In the genomic region with DNA sequence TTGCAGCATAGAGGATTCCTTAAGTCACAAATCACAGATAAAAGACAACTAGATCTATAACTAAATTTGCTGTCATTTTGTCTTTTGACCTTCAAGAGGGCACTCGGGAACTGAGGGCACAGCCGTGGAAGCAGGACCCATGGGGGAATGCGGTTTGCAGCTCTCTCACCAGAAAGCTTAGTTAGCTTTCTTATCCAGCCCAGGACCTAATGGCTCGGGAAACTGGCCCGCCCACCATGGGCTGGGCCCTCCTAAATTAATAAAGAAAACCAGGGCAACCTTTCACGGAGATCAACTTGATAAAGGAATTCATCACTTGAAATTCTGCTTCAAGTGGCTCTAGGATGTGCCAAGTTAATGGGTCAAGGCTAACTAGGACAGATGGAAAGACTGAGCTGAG, we compare ENCODE assay signal across 13 mouse cellular contexts.
DNase-seq lines count a peak whose midpoint lies in the region; ATAC-seq and TF ChIP-seq lines count a peak whose summit lies in the region.
"Had no signal": no experiment of that assay in that cellular context is flagged by ENCODE, and none has a peak within 500 bp of the region (broad histone marks: within the 10 kb centered on the region; RNA-seq: fewer than 3 reads in every experiment).

No protein-coding gene starts in this region.

- no peaks in the 10 kb centered on the region for H3K4me1 ChIP-seq in kidney, embryonic 14.5 days (ENCODE audit: control insufficient read depth, insufficient read depth, low read length)
- H3K4me1 ChIP-seq in testis, adult 2 months (ENCODE audit: control insufficient read depth, insufficient read depth, low read length), result peaks cover 4% of the 10 kb centered on the region; the same call in 1 of the 2 replicates
- H3K4me1 ChIP-seq in kidney, postnatal 0 days (replicated peaks; ENCODE audit: insufficient read depth, low read length), result no peaks in the 10 kb centered on the region
- H3K4me1 ChIP-seq: liver, embryonic 13.5 days had no signal

- 0 out of 2 replicates have a peak, but pooled peaks have one; percentile 49 for ATAC-seq in kidney, embryonic 14.5 days (ENCODE audit: low FRiP score, low TSS enrichment)
- ATAC-seq in kidney, postnatal 0 days (replicated peaks; ENCODE audit: low FRiP score, low read depth), result peak; percentile 18; the same call in 1 of the 2 replicates
- ATAC-seq in megakaryocyte-erythroid progenitor cell, adult 5-6 weeks (replicated peaks; ENCODE audit: low FRiP score, low TSS enrichment, poor library complexity, severe bottlenecking), result no peak
- ATAC-seq: Patski had no signal

- no peak for TF ChIP-seq CTCF in testis, adult 2 months (IDR thresholded peaks at IDR 0.05; ENCODE audit: control insufficient read depth, insufficient read depth, insufficient replicate concordance, low read depth, low read length)
- no peak for TF ChIP-seq CTCF in kidney, postnatal 0 days (IDR thresholded peaks at IDR 0.05; ENCODE audit: low read depth)

- TF ChIP-seq POLR2A in testis, adult 2 months (IDR thresholded peaks at IDR 0.05; ENCODE audit: control insufficient read depth, low read depth, low read length), result no peak

- H3K27me3 ChIP-seq in kidney, embryonic 14.5 days (ENCODE audit: control insufficient read depth, insufficient read depth, low read length), result no peaks in the 10 kb centered on the region
- H3K27me3 ChIP-seq in testis, adult 2 months (ENCODE audit: control insufficient read depth, insufficient read depth, low read length), result no peaks in the 10 kb centered on the region
- no peaks in the 10 kb centered on the region for H3K27me3 ChIP-seq in kidney, postnatal 0 days (ENCODE audit: insufficient read depth, low read length)
- H3K27me3 ChIP-seq: hindbrain, embryonic 15.5 days; liver, embryonic 13.5 days; neural tube, embryonic 15.5 days had no signal

- H3K36me3 ChIP-seq in kidney, embryonic 14.5 days (ENCODE audit: control insufficient read depth, insufficient read depth, low read length), result no peaks in the 10 kb centered on the region
- no peaks in the 10 kb centered on the region for H3K36me3 ChIP-seq in testis, adult 2 months (ENCODE audit: control insufficient read depth, insufficient read depth, low read length)
- no peaks in the 10 kb centered on the region for H3K36me3 ChIP-seq in kidney, postnatal 0 days (ENCODE audit: insufficient read depth, low read length)
- H3K36me3 ChIP-seq: hindbrain, embryonic 15.5 days; liver, embryonic 13.5 days; neural tube, embryonic 15.5 days had no signal

- WGBS in kidney, embryonic 14.5 days, result 73% methylated on average over 6 of the region's 6 CpGs
- 80% methylated on average over 6 of the region's 6 CpGs for WGBS in kidney, postnatal 0 days

- intact Hi-C loops in left cerebral cortex, postnatal 36 days (cut with DNase I), result no loop called here

- no peaks in the 10 kb centered on the region for H3K9me3 ChIP-seq in kidney, embryonic 14.5 days (ENCODE audit: control insufficient read depth, low read length)
- H3K9me3 ChIP-seq in kidney, postnatal 0 days (replicated peaks; ENCODE audit: low read length), result no peaks in the 10 kb centered on the region
- H3K9me3 ChIP-seq: hindbrain, embryonic 15.5 days; liver, embryonic 13.5 days; neural tube, embryonic 15.5 days had no signal

- no peak overlapping the region for H3K4me2 ChIP-seq in kidney, embryonic 14.5 days (replicated peaks; ENCODE audit: low read depth, low read length)
- H3K4me2 ChIP-seq in kidney, postnatal 0 days (ENCODE audit: low read length), result no peak overlapping the region
- H3K4me2 ChIP-seq: hindbrain, embryonic 15.5 days; liver, embryonic 13.5 days; neural tube, embryonic 15.5 days had no signal

- no peak overlapping the region for H3K4me3 ChIP-seq in kidney, embryonic 14.5 days (ENCODE audit: low read length)
- no peak overlapping the region for H3K4me3 ChIP-seq in testis, adult 2 months (ENCODE audit: control insufficient read depth, low read depth, low read length)
- no peak overlapping the region for H3K4me3 ChIP-seq in kidney, postnatal 0 days (replicated peaks; ENCODE audit: low read depth, low read length)
- H3K4me3 ChIP-seq: erythroblast, embryonic 14.5 days; hindbrain, embryonic 15.5 days; liver, embryonic 13.5 days; neural tube, embryonic 15.5 days had no signal

- H3K9ac ChIP-seq in kidney, embryonic 14.5 days (ENCODE audit: low read depth, low read length), result no peak overlapping the region
- H3K9ac ChIP-seq in kidney, postnatal 0 days (ENCODE audit: low read depth, low read length), result no peak overlapping the region
- H3K9ac ChIP-seq: hindbrain, embryonic 15.5 days; liver, embryonic 13.5 days; neural tube, embryonic 15.5 days had no signal

- peak overlapping the region; percentile 51; the same call in 1 of the 2 replicates for H3K27ac ChIP-seq in kidney, embryonic 14.5 days (ENCODE audit: low read depth, low read length)
- peak overlapping the region; percentile 15; the same call in 1 of the 2 replicates for H3K27ac ChIP-seq in testis, adult 2 months (ENCODE audit: control insufficient read depth, insufficient read depth, low read depth, low read length)
- H3K27ac ChIP-seq in kidney, postnatal 0 days, result peak overlapping the region; percentile 86
- H3K27ac ChIP-seq: hindbrain, embryonic 15.5 days; liver, embryonic 13.5 days; neural tube, embryonic 15.5 days had no signal

- no peak for DNase-seq in kidney, adult 9 months
- no peak for DNase-seq in testis, postnatal 14 days (ENCODE audit: low spot score)
- no peak for DNase-seq in kidney, postnatal 0 days (ENCODE audit: low spot score)
- DNase-seq in left cerebral cortex, postnatal 36 days (ENCODE audit: low spot score in 2 of 2), result no peak
- DNase-seq: left cerebral cortex, postnatal 4 days; liver, embryonic 13.5 days had no signal

Comparison
In these comparisons a context has a peak if more than half of its experiments do, and no peak if none do; other contexts are left out.
1. H3K27ac ChIP-seq: peak in every context shown above with its lines; median percentile 86 in kidney, postnatal 0 days; 51 in kidney, embryonic 14.5 days; 15 in testis, adult 2 months.